Mouse (Mus musculus) CH12.LX (cell line): ENCODE data around the gene Dcaf10. TPM values are rescaled to one million over a fixed set of nuclear protein-coding genes. Genes with fewer than 3 reads are reported as not detected.
"Not testable (repeated sequence)": the region's sequence is repeated elsewhere in the genome, so short reads cannot be mapped to it uniquely, and the experiment has no call there.

Source experiments
- DNase-seq: peaks from one replicate; pipeline ENCODE4 v3.0.0-alpha.2; 2013; ENCODE audit errors: extremely low read depth
- H3K27ac ChIP-seq: 2 replicates; pipeline ENCODE4 v1.5.1; 2012; ENCODE audit warnings: low read depth, mild to moderate bottlenecking, control low read depth, moderate library complexity; ENCODE audit not compliant: insufficient read depth
- H3K27me3 ChIP-seq: replicated peaks from 2 replicates; pipeline ENCODE3; 2012; ENCODE audit warnings: inconsistent platforms
- H3K36me3 ChIP-seq, 2 experiments: replicated peaks in 1 of 2; 2 replicates each; pipeline versions ENCODE3 to v1.6.1; 2012; ENCODE audit warnings: inconsistent platforms in 1 of 2, low read length in 1 of 2, mild to moderate bottlenecking in 1 of 2, mixed read lengths in 1 of 2, moderate library complexity in 1 of 2; ENCODE audit not compliant: control insufficient read depth in 1 of 2, insufficient read depth in 1 of 2
- H3K4me1 ChIP-seq, 2 experiments: 2 replicates each; pipeline ENCODE4 v1.6.1; 2012; ENCODE audit warnings: inconsistent platforms in 1 of 2, moderate library complexity in 1 of 2; ENCODE audit not compliant: insufficient read depth in 2 of 2, control insufficient read depth in 1 of 2
- H3K4me2 ChIP-seq: 2 replicates; pipeline ENCODE4 v1.6.1; 2012; ENCODE audit warnings: low read depth, mild to moderate bottlenecking, control low read depth; ENCODE audit not compliant: poor library complexity, insufficient read depth, severe bottlenecking
- H3K4me3 ChIP-seq, 3 experiments: fragments of 150-350 bp in 1 of 3; sonication (generic) in 1 of 3; replicated peaks in 1 of 3; 2 replicates each; pipeline versions ENCODE3 to v1.5.1; 2011 to 2012; ENCODE audit warnings: low read depth in 2 of 3, low read length in 2 of 3, mild to moderate bottlenecking in 2 of 3, moderate library complexity in 2 of 3, control low read depth in 1 of 3, improper control_type of control experiment in 1 of 3, inconsistent platforms in 1 of 3, mixed read lengths in 1 of 3; ENCODE audit not compliant: poor library complexity in 1 of 3
- H3K79me2 ChIP-seq: replicated peaks from 2 replicates; pipeline ENCODE4 v1.6.1; 2012; ENCODE audit warnings: mild to moderate bottlenecking, moderate library complexity; ENCODE audit not compliant: control insufficient read depth, poor library complexity, insufficient read depth, severe bottlenecking; ENCODE audit errors: extremely low read depth
- H3K9ac ChIP-seq: 2 replicates; pipeline ENCODE4 v1.6.1; 2012; ENCODE audit warnings: low read depth, mild to moderate bottlenecking, control low read depth, moderate library complexity; ENCODE audit not compliant: insufficient read depth
- H3K9me3 ChIP-seq: replicated peaks from 2 replicates; pipeline ENCODE3; 2012; ENCODE audit warnings: low read length, inconsistent platforms, mixed read lengths
- JUN ChIP-seq: IDR thresholded peaks from 2 replicates; pipeline ENCODE4 v1.6.1; 2011; ENCODE audit warnings: low read depth, mild to moderate bottlenecking, low read length, improper control_type of control experiment, moderate library complexity; ENCODE audit not compliant: insufficient read depth
- MAX ChIP-seq: IDR thresholded peaks from 2 replicates; pipeline ENCODE4 v1.6.1; 2011; ENCODE audit warnings: low read length, improper control_type of control experiment
- MXI1 ChIP-seq: IDR thresholded peaks from 2 replicates; pipeline ENCODE4 v1.6.1; 2011; ENCODE audit warnings: mild to moderate bottlenecking, low read depth, low read length, improper control_type of control experiment
- NRF1 ChIP-seq: IDR thresholded peaks from 2 replicates; pipeline ENCODE4 v1.6.1; 2014; ENCODE audit warnings: low read depth, mild to moderate bottlenecking, inconsistent platforms, low read length, improper control_type of control experiment, moderate library complexity
- TBP ChIP-seq: conservative IDR thresholded peaks from 2 replicates; pipeline ENCODE4 v1.6.1; 2011; ENCODE audit warnings: low read depth, low read length, improper control_type of control experiment
- TCF12 ChIP-seq: IDR thresholded peaks from 2 replicates; pipeline ENCODE4 v1.6.1; 2014; ENCODE audit warnings: low read depth, mild to moderate bottlenecking, inconsistent platforms, low read length, improper control_type of control experiment
- UBTF ChIP-seq: IDR thresholded peaks from 2 replicates; pipeline ENCODE4 v1.6.1; 2012; ENCODE audit warnings: low read depth, mild to moderate bottlenecking, inconsistent platforms, low read length, improper control_type of control experiment, moderate library complexity
- ZMIZ1 ChIP-seq: IDR thresholded peaks from 2 replicates; pipeline ENCODE4 v1.6.1; 2012; ENCODE audit warnings: low read depth, mild to moderate bottlenecking, inconsistent platforms, low read length, improper control_type of control experiment
- ZNF384 ChIP-seq: IDR thresholded peaks from 2 replicates; pipeline ENCODE4 v1.6.1; 2012; ENCODE audit warnings: low read depth, low read length, improper control_type of control experiment, inconsistent platforms
- dilution Hi-C: fragments of 300-500 bp; cut with MboI; formaldehyde crosslinking; loops from 2 replicates; pipeline ENCODE4 v1.14.3; 2020; ENCODE audit warnings: low sequenced_read_pairs; ENCODE audit not compliant: extremely low pct_unique_long_range_greater_than_20kb, extremely low pct_ligation_motif_present
- in situ Hi-C: fragments of 300-500 bp; cut with MboI; formaldehyde crosslinking; loops from 3 replicates; pipeline ENCODE4 v1.14.3; 2019; ENCODE audit warnings: low sequenced_read_pairs, low pct_ligation_motif_present, low pct_unique_long_range_greater_than_20kb, mixed read lengths
- polyA plus RNA-seq: library from polyadenylated mRNA; unstranded; fragments of >175 nt; gene quantifications from 2 replicates; pipeline ENCODE4 v1.2.1, GENCODE M21; 2012; ENCODE audit warnings: low read depth; ENCODE audit not compliant: insufficient read length
- total RNA-seq, 2 experiments: library from RNA; depleted of rRNA; stranded (reverse); fragments of 300-350 nt in 1 of 2; fragments of >200 nt in 1 of 2; gene quantifications; 2 replicates each; pipeline ENCODE4 v1.2.3; 2012 to 2014

Dcaf10 gene
- total and polyA plus RNA-seq, 3 experiments = 6.8 to 11.6 (median 11.1) TPM

DNA sequence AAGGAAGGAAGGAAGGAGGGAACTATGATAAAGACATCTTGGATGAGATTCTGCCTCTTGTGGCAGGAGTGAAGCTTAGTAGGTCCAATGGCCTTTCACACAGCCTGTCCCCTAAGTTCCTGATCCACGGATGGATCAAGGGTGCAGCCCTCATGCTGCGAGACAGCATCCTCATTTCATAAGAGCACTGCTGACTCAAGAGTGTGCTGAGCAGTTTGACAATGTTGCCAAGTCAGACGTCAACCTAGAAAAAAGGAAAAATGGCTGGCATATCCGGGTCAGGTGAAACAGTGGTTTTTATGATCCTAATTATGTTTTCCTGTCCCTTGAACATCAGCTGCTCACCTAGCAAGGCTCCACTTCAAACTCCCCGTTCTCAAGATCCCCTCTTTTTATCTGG, 51.8 kb downstream of the Dcaf10 start:
- no peak overlapping the region for H3K27ac ChIP-seq
- no peak overlapping the region for H3K4me3 ChIP-seq
- in situ Hi-C loops (no loop called here), dilution Hi-C loops (no loop called here)
- no peak overlapping the region for H3K9ac ChIP-seq
- H3K36me3 ChIP-seq = peaks cover 14 to 27% of the 10 kb centered on the region in 2 experiments
- no peak for DNase-seq
- H3K4me1 ChIP-seq = peaks cover 0 to 2% of the 10 kb centered on the region in 2 experiments; a peak in 1 of 4 replicates
- H3K9me3 ChIP-seq = no peaks in the 10 kb centered on the region
- no peaks in the 10 kb centered on the region for H3K79me2 ChIP-seq
- TF ChIP-seq MXI1 = no peak
- TF ChIP-seq TCF12 = no peak
- no peak overlapping the region for H3K4me2 ChIP-seq
- no peaks in the 10 kb centered on the region for H3K27me3 ChIP-seq

DNA sequence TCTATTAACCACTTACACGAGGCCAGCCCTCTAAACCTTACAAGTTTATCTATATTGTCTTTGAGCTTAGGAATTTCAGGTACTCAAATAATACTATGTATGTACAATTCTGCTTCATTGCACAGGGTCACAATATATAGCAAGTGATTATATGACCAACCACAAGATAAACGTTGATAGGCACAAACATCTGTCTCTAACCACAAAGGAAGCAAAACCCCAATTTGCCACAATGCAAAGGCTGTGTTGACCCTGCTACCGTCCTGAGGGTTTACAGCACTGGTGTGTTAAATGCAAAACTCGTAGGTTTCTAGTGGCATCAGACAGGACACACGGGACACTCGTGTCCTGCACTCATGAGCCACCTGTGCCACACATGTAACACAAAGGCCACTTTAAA, 54.3 kb downstream of the Dcaf10 start:
- H3K9me3 ChIP-seq, DNase-seq, H3K9ac ChIP-seq, H3K27ac ChIP-seq, H3K4me2 ChIP-seq, in situ Hi-C loops, dilution Hi-C loops, H3K79me2 ChIP-seq, H3K4me1 ChIP-seq, H3K27me3 ChIP-seq, H3K4me3 ChIP-seq: not testable (repeated sequence)
- H3K36me3 ChIP-seq = peaks cover 32 to 50% of the 10 kb centered on the region in 2 experiments

DNA sequence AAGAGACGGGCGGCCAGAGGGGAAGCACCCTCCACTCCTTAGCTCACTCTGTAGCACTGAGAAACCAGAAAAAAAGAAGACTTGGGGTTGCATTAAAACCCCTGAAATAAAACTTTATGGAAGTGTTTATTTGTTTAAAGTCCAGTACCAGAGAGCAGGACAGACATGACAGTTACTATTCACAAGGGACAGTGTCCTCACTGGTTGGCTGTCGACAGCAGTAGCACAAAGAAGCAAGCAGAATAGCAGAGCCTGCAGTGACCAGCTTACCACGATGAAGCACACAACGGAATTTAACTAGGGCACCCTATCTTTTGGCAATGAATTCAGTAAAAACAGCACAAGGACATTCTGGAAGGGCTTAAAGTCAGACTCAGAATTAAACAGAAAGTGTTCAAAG, 56.4 kb downstream of the Dcaf10 start:
- dilution Hi-C loops, H3K9me3 ChIP-seq, H3K4me3 ChIP-seq, H3K27ac ChIP-seq, H3K4me2 ChIP-seq, in situ Hi-C loops, DNase-seq, H3K9ac ChIP-seq, H3K27me3 ChIP-seq: not testable (repeated sequence)
- peaks cover 46 to 65% of the 10 kb centered on the region in 2 experiments for H3K36me3 ChIP-seq
- peaks cover 18% of the 10 kb centered on the region for H3K79me2 ChIP-seq
- H3K4me1 ChIP-seq = peaks cover 9 to 27% of the 10 kb centered on the region in 2 experiments

- Histone ChIP-seq H3K27me3 (no peaks in the 10 kb centered on the region), H3K9ac (no peak overlapping the region), H3K36me3 (peaks cover 55 to 70% of the 10 kb centered on the region in 2 experiments), H3K4me3 (no peak overlapping the region), H3K4me1 (peaks cover 17 to 40% of the 10 kb centered on the region in 2 experiments), H3K27ac (no peak overlapping the region), H3K9me3 (no peaks in the 10 kb centered on the region), H3K4me2 (no peak overlapping the region), H3K79me2 (peaks cover 18% of the 10 kb centered on the region)
- TF ChIP-seq TBP (no peak), TCF12 (no peak), NRF1 (no peak), UBTF (no peak), ZMIZ1 (no peak), MAX (no peak), ZNF384 (no peak), JUN (no peak), MXI1 (no peak)
- dilution Hi-C loops (no loop called here), in situ Hi-C loops (loop anchor here (10.0 kb wide), 1 partner anchor 295 kb away; the partner anchor contains the start of gene Tomm5)
- DNase-seq = no peak
Observed at GRCm38 (mm10) chr4:45399421-45400210, 57.7 kb downstream of the Dcaf10 start.
